Mouse (Mus musculus) urinary bladder, postnatal 0 days (tissue): ENCODE measurements around the gene Diras1. TPM values are rescaled to one million over a fixed set of nuclear protein-coding genes. Genes with fewer than 3 reads are reported as not detected.

Source experiments
- polyA plus RNA-seq: library from polyadenylated mRNA; unstranded; fragments of >200 nt; fragmentation: Nextera tagmentation; extraction: Ambion mirVana; gene quantifications from 2 replicates; pipeline ENCODE4 v1.2.1, GENCODE M21; 2015

The Diras1 gene
- polyA plus RNA-seq, result not detected in 2 replicates

DNA sequence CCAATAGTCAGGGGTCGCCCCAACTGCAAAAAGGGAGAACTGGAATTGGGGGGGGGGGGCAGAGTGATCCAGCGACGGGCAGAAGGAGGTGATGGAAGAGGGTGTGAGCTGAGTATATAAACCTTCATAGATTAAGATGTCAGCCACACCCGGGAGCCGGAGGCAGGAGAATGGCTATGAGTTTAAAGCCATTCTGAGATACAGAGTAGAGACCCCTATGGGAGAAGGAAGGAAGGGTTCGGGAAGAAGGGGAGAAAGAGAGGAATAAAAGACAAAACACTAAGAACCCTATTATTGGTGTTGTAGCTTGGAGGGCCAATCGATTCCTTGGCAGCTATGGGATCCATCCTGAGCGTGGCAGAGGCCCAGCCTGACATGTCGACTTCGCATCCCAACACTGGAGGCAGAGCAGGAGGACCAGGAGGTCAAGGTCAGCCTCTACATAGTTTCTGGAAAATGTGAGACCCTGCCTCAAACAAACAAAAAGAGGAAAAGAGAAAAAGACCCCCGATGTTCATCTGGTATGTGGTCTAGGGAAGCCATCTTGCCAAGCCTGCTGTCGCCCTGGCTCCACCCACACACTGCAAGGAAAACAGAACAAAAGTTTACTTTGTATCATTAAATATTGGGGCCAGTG is at the start of gene Diras1:
Gene Diras1 (minus strand): TSS at position 24 of the 637 bp plus-strand sequence.

DNA sequence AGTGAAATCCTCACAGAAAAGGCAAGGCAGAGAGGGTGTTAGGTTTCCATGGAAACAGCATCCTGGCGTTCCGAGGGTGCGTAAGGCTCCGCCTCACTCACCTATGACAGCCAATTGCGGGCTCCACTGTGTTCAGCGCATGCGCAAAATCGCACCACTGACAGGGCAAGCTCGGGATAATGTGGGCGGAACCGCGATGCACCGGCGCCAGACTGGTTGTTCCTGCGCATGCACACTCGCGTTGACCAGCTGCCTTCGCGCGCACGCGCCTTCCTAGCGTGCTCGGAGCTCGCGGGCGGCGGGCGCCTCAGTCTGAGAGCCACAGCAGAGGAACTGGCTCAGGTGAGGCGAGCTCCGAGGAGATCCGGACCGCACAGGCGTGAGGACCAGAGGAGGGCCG is 44.4 kb upstream of the Diras1 start, which contains the start of gene Thop1:
Gene Thop1 (plus strand): TSS at position 200 of the 400 bp plus-strand sequence.

DNA sequence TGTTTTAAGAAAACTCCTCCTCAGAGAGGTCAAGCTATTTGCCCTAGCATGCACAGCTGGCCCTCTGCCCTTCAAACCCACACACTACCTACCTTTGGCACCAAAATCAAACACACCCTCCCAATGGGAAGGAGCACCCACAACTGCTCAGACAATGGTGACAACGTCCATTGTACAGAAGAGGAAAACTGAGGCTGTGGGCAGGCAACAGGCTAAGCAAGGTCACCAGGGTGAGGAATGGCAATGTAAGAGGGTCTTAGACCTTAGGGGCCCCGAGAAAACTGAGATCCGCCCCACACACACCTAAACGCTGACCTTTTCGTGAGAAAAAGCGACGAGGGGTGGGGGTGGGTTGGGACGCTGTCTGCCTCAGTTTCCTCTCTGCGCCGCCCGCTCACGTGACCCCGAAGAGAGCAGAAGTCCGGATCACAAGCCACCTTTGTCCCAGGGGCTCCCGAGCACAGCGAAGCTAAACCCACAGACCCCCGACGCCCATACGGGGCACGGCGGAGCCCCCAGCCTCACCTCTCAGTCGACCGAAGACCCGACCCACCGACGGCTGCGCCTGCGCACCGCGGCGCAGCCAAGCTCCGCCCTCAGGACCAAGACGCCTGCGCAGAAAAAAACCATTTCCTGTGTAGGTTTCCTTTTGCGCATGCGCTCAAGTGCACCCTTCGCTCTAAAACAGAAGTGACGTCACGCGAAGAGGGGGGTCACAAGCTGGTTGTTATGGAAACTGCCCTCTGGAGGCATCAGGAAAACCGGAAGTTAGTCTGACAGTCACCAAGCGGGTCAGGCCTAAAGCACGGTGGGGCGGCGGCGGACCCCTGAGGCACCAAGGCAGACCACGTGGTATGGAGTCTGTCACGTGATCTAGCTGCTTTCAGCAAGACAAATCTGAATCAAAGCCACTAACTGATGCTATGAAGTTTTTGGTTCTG is 34.4 kb upstream of the Diras1 start, which contains the start of gene Sgta:
Gene Sgta (minus strand): TSS at position 579 of the 941 bp plus-strand sequence.

DNA sequence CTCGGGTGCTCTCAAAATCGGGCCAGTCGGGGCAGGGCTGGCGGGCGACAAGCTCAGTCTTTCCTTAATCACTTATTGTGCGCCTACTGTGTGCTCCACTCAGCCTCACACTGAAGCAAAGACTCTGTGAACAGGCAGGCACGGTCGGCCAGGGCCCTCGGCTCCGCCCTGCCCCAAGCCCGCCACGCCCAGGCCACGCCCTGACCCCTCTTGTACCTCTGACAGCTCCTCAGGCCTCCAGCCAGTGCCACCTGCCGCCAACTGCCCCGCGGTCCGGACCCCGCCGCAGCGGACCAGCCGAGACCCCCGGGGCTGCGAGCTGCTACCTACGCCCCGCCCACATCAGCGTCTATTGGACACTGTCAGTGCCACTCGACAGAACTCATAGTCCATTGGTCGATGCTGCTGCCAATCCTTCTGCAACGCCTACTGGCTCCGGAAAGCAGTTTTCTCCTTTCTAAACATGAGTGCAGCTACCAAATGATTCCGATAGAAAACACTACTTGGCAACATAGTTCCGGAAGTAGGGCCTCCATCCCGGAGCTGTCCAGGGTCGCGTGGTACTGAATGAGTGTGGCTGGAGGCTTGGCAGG is 11.6 kb upstream of the Diras1 start, which contains the start of gene Slc39a3:
Gene Slc39a3 (minus strand): TSS at position 439 of the 593 bp plus-strand sequence.

DNA sequence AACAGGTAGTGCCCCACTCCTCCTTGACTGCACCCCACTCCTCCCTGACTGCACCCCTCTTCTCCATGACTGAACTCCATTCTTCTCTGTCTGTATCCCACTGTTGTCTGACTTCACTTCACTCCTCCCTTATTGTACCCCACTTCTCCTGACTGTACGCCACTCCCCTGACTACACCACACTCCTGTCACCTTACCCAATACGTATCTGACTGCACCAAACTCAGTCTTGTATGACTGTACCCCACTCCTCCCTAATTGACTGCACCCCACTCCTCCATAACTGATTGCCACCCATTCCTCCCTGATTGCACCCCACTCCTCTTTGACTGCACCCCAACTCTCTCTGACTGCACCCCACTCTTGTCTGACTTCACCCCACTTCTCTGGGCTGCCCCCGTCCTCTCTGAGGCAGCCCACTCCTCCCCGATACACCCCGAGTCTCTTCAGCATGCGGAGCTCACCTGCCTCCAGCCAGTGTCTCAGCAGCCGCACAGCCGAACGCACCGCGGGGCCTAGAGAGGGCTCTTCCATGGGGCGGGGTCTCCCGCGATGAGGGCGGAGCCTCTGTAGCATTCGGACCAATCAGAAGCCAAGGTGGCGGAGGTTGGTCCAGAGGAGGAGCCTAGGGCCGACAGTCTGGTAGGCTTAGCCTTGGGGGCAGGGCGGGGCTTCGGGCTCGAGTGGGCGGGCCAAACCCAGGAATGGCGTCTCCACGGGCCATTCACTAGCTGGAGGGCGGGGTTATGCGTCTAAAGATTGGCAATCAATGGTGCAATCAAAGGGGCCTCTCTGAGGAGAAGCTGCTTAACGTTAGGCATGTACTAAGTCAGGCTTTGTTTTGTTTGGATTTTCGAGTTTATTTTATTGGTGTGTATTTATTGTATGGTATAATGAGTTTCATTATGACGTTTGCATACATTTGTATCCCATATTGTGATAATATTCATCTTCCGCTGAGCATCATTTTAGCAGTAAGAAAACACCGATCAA is 10.8 kb downstream of the Diras1 start, which contains the start of gene Gng7:
Gene Gng7 (minus strand): TSS at position 553 of the 992 bp plus-strand sequence.

Other genes with a start within 250 kb of the Diras1 start
- gene Sf3a2, start 227.5 kb downstream of the Diras1 start, polyA plus RNA-seq, result 34.2 and 40.0 TPM in 2 replicates
- gene Plekhj1, start 227.0 kb downstream of the Diras1 start, polyA plus RNA-seq, result 63.9 and 66.1 TPM in 2 replicates
- gene Amh, start 220.4 kb downstream of the Diras1 start, polyA plus RNA-seq, result not detected in 2 replicates
- gene Jsrp1, start 212.2 kb downstream of the Diras1 start, polyA plus RNA-seq, result 2.2 and 2.9 TPM in 2 replicates
- 1,130 and 1,319 TPM in 2 replicates for gene Oaz1, start 199.0 kb downstream of the Diras1 start, polyA plus RNA-seq
- not detected in 2 replicates for gene Lingo3, start 181.6 kb downstream of the Diras1 start, polyA plus RNA-seq
- gene Lsm7, start 170.5 kb downstream of the Diras1 start, polyA plus RNA-seq, result 135 and 148 TPM in 2 replicates
- 17.8 and 19.5 TPM in 2 replicates for gene Sppl2b, start 170.4 kb downstream of the Diras1 start, polyA plus RNA-seq
- gene Tmprss9, start 153.8 kb downstream of the Diras1 start, polyA plus RNA-seq, result not detected in 2 replicates
- gene Timm13, start 124.7 kb downstream of the Diras1 start, polyA plus RNA-seq, result 186 and 200 TPM in 2 replicates
- 9.6 and 12.6 TPM in 2 replicates for gene Lmnb2, start 107.4 kb downstream of the Diras1 start, polyA plus RNA-seq
- gene Gadd45b, start 95.6 kb downstream of the Diras1 start, polyA plus RNA-seq, result 28.6 and 36.3 TPM in 2 replicates
- gene Gng7, start 10.7 kb downstream of the Diras1 start, polyA plus RNA-seq, result 1.3 and 1.6 TPM in 2 replicates
- gene Slc39a3, start 11.8 kb upstream of the Diras1 start, polyA plus RNA-seq, result 12.7 and 15.3 TPM in 2 replicates
- 90.7 and 98.9 TPM in 2 replicates for gene Sgta, start 34.5 kb upstream of the Diras1 start, polyA plus RNA-seq
- gene Thop1, start 44.4 kb upstream of the Diras1 start, polyA plus RNA-seq, result 18.4 and 19.0 TPM in 2 replicates
- gene Creb3l3, start 73.2 kb upstream of the Diras1 start, polyA plus RNA-seq, result 0.74 and 1.0 TPM in 2 replicates
- gene Map2k2, start 80.3 kb upstream of the Diras1 start, polyA plus RNA-seq, result 118 and 119 TPM in 2 replicates
- 45.5 and 48.9 TPM in 2 replicates for gene Zbtb7a, start 109.6 kb upstream of the Diras1 start, polyA plus RNA-seq
- 19.0 and 21.1 TPM in 2 replicates for gene Pias4, start 142.3 kb upstream of the Diras1 start, polyA plus RNA-seq
- 446 and 467 TPM in 2 replicates for gene Eef2, start 151.0 kb upstream of the Diras1 start, polyA plus RNA-seq
- gene Dapk3, start 157.3 kb upstream of the Diras1 start, polyA plus RNA-seq, result 54.2 and 57.0 TPM in 2 replicates
- 0.12 and 0.23 TPM in 2 replicates for gene 4930442H23Rik, start 158.2 kb upstream of the Diras1 start, polyA plus RNA-seq
- 0.31 and 0.40 TPM in 2 replicates for gene Nmrk2, start 176.4 kb upstream of the Diras1 start, polyA plus RNA-seq
- gene Atcay, start 205.2 kb upstream of the Diras1 start, polyA plus RNA-seq, result 0.08 and 0.18 TPM in 2 replicates
- gene Zfr2, start 207.5 kb upstream of the Diras1 start, polyA plus RNA-seq, result 3.7 and 4.1 TPM in 2 replicates
- 0.53 and 0.67 TPM in 2 replicates for gene Matk, start 227.3 kb upstream of the Diras1 start, polyA plus RNA-seq
- gene Mrpl54, start 241.3 kb upstream of the Diras1 start, polyA plus RNA-seq, result 227 and 233 TPM in 2 replicates
- 43.8 and 51.5 TPM in 2 replicates for gene Apba3, start 241.3 kb upstream of the Diras1 start, polyA plus RNA-seq